Mouse (Mus musculus) kidney, postnatal 10 days (tissue): ENCODE measurements around the gene Frmpd3.

Source experiments
- DNase-seq: peaks from one replicate; pipeline ENCODE4 v3.0.0; 2021; ENCODE audit warnings: mixed read lengths

The Frmpd3 gene

DNA sequence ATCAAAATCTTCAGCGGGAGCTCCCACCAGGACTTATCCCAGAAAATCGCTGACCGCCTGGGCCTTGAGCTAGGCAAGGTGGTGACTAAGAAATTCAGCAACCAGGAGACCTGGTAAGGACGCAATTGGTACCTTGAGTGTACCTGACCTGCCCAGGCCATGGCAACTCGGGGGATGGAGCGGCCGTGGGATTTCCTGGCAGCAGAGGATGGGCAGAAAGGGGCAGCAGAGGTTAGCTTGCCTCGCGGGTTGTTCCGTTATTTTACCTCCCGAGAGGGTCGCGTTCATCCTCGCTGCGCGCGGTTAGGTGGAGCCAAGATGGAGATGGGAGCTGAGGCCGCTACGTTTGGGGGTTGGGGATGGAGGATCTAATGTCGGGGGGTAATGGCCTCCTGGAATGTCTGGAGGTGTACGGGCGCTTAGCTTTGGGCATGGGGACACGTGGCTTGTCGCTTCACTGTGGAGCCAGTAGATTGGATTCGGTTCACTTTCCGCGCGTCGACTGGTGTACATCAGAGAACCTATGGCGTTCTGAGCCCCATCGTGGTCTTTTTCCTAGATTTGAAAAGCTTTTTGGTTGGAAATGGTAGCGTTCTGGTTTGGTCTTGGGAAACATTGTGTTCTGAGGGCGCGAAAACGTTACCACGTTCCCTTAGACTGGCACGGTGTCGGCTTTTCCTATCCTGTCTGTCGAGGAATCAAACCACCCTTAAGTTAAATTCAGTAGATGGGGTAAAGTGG, 114.9 kb downstream of the Frmpd3 start:
- DNase-seq, result peak; percentile 12

DNA sequence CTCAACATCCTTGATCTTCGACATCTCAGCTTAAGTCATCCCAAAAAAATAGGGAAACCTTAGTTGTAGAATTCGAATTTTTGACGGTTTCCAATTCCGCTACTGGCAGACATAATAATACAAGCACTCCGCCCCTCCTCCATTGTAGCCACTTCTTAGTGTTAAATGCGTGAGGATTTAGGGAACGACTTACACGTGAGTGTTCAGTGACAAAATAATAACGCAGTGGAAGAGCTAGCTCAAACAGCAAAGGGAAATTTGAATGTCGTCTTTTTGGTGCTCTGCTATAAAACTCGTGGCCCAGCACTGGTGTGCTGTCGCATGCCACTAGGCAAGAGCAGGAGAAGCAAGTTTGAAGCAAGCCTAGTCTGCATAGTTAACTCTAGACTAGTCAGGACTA, 115.4 kb downstream of the Frmpd3 start:
- DNase-seq, result no peak

DNA sequence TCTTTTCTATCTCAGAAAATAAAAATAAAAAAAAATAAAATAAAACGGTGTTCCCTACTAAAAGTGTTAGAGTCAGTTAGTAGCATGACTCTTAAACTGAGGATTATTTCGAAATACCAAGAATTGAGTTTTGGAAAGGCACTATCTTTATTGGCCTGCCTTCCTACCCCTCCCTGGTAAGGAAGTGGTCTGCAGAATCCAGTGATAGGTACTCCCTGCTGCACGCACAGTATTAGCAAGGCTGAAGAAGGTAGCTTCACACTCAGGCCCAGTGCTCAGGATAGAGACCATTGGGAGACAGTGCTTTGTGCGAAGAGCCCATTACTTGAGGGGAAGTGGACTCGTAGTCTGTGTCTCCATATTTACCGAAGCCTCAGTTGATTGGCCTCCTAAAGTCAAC, 136.2 kb downstream of the Frmpd3 start:
- no peak for DNase-seq

DNA sequence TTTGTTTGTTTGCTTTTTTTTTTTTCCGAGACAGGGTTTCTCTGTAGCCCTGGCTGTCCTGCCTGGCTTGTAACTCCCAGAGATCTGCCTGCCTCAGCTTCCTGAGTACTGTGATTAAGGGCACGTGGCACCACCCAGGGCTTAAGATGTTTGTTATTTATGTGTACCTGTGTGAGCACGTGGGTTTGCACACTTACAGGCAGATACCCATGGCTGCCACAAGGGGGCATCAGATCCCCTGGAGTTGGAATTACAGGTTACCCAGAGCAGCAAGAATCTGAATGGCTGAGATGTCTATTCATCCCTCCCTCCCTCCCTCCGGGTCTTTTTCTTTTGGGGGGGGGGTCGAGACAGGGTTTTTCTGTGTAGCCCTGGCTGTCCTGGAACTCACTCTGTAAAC, 137.1 kb downstream of the Frmpd3 start:
- DNase-seq, result peak; percentile 44
